Mouse (Mus musculus) urinary bladder, postnatal 10 days (tissue): ENCODE measurements around the gene Gna15.

ENCODE experiments used
- DNase-seq: peaks from one replicate; pipeline ENCODE4 v3.0.0; 2022; ENCODE audit warnings: low spot score

Gna15 gene

DNA sequence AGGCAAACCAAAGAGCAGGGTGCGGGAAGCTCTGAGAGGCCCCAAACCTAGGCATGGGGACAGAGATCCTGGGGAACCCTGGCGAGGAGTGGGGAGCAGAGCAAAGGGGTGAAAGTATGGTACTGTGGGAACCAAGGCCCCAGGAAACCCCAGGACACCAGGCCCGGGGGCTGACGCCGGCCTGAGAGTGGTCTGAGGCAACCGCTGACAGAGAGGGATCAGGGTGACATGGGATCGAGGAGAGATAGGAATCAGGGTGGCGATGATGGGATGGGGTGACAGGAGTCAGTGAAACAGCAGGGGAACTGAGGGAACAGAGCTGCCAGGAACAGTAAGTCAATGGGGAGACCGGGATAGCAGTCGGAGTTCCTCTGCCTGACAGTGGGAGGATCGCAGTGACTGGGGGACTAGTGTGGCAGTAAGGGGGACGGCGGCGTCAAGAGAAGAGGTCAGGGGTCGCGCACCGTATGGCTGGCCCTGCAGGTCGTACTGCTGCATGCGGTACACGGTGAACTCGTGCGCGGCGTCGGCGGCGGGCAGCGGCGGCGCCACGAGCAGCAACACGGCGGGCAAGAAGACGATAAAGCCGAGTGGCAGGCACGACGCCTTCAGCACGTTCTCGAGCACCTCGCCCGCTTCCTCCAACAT, 28.3 kb downstream of the Gna15 start:
- DNase-seq: no peak

DNA sequence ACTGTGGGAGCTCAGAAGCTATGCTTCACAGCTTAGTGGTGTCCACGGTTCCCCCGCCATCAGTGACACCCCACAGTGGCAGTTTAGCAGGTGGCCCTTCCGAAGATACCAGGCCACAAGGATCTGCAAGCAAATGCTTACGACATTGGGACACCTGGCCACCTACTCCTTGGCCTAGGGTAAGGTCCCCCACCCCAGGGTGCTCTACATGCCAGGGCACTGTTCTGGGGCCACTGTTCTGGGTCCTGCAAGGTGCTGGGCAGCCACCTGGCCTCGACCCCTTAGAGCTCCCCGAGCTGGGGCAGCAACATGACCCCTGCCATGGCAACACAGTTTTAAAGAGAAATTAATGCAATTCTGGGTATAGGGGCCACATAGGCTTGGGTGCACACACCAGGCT, 28.9 kb downstream of the Gna15 start:
- DNase-seq: no peak

DNA sequence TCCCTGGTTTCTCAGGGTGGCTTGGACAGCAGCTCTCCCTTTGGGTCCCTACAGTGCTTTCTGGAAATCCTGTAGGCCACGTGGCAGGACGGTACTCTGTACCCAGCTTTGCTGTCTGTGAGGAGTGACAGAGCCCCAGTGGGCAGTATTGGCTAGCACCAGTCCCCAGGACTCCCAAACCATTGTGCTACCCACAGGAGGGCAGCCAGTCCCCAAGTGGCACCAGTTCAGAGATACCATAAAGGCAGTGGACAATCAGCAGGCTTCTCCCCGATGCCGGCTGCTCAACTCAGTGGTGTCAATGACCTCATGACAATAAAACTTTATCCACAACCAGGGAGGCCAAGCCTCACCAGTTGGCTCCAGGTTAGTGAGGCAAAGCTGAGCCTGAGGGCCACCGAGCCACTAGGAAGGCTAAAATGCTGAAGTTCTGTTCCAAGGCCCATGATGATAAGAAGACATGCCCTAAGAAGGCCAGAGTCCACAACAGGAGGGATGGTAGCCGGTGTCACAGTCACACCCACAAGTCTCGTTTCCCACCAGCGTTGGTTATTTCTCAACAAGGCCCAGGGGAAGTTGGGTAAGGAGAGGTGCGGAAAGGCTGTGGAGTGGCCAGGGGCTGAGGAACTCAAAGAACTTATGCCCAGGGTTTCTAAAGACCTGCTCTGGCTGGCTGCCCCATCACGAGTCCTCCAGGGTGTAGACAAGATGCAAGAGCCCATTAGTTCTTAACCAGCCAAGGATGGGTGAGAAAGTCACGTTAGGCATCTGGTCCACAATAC, 29.6 kb downstream of the Gna15 start:
- DNase-seq: no peak

DNA sequence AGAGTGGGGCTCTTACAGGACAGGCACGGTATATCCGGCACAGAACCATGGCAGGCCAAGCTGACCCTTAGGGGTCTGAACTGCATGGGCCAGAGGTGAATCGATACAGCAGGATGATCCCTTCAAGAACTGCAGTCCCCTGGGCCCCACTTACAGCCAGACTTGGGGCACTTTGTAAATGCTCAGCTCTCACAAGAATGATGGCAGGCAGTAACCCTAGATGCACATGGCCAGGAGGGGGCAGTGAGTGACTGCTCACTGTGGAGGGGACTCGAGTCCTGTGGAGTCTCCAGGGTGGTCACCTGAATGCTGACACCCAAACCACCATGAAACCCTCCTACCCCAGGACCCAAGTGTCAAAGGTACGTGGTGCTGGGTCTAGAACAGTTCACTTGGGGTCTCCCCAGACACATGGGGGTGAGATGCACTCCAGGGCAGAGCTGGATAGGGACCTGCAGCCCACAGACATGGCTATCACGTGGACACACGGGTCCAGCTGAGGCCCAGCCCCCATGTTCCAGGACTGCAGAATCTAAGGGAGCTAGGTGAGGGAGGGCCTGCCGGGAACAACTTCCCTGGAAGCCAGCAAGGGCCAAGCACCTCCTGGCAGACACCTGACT, 30.3 kb downstream of the Gna15 start:
- no peak for DNase-seq

DNA sequence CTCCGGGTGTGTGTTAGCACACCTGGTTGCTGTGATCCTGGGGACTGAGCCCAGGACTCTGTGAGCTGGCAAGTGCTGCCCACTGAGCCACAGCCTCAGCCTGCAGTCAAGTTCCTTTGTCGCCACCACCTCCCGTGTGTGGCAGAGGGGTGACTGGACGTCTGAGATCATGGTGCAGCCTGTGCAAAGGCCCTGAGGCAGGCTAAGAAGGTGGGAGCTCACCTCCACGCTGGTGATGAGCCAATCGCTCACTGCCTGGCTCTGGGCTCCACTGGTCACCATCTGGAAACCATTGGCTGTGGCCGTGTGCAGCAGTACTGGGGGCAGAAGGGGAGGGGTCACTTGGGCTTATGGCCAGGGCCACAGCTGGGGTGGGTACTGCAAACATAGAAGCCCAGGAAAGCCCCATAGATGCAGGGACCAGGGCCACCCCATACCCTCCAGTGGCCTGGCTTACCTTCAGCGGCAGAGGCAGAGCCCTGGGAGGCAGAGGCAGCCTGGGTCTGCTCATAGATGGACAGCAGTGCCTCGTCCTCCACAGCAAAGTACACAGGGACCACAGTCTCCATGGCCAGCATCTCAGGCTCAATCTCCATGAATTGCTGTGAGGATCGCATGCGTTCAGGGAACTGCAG, 31.3 kb downstream of the Gna15 start:
- no peak for DNase-seq

DNA sequence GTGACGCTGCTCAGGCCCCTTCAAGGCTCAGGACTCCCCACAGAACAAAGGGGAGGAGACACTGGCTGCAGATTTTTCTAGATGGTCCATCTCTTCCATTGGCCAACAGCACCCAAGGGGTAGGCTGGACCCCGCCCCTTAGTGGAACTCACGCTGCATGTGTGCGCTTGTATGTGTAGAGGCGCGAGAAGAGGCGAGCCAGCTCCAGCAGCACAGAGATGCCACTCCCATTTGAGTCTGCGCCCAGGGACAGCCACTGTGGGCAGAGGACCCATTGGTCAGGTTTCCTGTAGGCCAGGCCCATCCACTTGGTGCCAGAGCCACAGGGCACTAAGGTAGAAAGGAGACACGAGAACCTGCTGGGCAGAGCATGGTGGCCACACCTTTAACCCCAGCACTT, 33.0 kb downstream of the Gna15 start:
- DNase-seq: no peak

DNA sequence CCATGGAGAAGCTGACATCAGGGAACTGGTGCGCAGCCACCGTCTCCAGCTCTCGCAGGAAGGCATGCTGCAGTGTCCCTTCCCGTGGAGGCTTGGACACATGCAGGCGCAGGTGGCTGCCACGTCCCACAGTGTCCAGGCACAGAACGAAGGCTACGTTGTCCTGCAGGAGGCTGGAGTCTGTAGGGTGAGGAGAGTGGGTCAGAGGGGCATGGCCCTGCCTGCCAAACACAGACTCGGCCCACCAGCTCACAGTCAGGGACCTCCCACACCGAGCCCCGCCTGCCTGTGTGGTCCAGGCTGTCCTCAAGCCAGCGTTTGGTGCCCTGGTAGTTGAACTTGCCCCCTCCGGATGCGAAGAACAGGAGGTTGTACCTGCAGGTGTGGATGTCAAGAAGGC, 34.1 kb downstream of the Gna15 start:
- DNase-seq: no peak

DNA sequence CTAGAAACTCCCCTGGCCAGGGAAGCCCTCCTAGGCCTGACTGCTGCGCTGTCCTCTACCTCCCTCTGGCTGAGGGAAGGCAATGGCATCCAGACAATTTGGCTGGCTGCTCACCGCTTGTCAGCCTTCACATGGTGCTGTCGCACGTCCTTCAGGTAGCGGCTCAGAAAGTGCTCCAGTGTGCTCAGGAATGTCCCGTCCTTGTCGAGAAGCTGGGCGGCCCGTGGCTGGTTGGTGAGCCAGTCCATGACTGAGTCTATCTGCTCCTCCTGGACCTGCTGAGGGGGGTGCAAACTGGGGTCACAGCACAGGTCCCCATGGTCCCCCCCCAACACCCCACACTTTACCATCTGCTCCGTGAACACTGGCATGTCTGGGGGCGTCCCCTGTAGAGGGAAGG, 35.9 kb downstream of the Gna15 start:
- no peak for DNase-seq

DNA sequence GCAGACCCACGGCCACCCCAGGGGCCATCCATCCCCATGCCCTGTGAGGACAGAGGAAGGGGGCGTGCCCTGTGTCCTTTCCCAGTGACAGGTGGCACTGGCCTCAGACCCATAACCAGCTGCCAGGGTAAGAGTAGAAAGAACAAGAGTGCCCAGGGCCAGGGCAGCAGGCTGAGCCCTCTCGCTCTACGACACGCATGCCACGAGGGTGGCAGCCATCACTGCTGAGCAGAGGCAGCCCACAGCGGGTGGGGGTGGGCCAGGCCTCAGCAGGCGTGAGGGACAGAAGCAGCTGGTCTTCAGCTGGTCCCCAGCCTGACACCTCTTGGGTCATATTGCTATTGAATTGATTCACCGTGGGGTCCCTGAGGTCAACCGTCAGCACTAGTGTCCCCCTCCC, 37.5 kb downstream of the Gna15 start:
- no peak for DNase-seq

DNA sequence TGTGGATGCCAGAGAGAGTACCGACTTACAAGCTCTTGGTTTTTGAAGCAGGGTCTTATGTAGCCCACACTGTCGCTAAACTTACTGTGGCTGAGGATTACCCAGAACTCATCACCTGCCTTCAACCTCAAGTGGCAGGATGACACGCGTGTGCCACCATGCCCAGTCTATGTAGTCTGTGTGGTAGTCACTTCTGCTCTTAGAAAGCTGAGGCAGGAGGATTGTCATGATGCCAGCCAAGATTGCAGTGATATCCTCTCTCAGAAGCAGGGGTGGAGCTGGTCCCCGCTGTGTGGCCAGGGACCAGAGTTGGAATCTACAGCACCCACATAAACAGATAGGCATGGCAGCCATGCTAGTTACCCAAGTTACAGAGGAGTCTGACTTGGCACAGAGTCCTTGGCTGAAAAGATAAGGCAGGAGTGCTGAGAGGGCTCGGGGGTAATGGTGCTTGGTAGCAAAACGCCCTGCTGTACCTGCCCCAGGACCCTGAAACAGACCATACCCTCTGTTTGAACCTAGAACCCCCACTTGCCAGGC, 38.5 kb downstream of the Gna15 start:
- no peak for DNase-seq

DNA sequence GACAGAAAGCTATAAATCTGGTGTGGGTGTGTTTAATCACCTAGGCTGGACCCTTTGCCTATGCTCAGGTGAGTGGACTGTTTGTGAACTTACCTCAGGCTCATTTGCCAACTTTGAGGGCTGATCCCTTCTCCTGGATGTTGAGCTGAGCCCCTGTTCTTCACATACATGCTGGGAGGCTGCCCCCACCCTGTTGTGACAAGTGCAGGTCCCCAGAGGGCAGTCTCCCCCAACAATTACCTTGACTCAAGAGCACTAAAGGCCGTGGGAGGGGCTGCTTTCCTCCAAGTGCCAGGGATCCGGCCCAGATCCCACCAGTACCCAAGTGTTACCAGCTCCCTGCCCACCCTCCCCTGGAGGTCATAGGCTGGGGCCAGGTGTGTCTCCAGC, 39.0 kb downstream of the Gna15 start:
- DNase-seq: no peak

DNA sequence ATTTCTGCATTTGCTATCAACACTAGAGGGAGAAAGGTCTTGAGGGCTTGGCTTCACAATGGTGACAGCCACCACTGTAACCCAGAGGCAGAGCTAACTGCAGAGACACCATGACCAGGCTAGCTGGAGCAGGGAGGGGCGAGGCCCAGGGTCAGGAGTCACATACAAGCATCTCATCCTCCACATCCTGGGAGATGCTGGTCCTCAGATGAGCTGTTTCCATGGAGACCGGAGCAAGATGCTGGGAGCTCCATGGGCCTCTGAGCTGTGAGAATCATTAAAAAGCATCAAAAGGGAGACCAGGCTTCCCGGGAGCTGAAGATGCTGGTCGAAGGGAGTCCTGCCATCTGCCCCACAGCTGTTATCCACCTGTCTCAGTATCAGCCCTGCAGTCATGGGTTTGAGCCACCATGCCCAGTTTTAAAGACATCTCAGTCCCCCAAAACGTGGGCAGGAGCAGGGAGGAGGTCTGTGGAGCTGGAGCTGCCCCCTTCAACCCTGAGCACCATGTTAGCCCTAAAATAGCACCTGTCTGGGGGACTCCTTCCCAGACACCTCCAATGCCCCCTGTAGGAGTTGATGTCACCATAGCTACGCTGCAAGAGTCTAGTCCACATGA, 39.5 kb downstream of the Gna15 start:
- no peak for DNase-seq

DNA sequence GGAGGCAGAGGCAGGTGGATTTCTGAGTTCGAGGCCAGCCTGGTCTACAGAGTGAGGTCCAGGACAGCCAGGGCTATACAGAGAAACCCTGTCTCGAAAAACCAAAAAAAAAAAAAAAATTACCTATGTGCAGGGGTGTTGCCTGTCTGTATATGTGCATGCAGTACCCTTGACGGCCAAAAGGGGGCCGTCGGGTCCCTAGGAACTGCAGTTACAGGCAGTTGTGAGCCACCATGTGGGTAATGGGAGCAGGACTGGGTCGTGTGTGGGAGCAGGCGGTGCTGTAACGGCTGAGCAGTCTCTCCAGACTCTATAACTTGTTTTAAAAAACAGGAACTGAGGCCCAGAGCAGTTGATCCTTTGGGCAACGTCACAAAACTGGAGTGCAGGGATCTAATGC, 40.0 kb downstream of the Gna15 start:
- no peak for DNase-seq

DNA sequence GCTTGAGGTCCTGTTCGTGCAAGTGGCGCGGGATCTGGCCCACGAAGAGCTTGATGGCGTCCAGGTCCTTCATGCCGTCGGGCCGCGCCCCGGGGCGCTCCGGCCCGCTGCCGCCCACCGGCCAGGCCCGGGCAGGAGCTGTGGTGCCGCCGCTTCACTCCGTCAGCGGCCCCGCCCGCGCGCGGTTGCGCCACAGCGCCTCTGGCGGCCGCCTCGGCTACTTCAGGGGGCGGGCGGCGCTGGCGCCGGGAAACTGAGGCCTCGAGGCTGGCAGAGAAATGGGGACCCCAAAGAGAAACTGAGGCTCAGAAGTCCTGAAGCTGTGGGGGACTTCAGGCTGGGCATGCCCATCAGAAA, 41.5 kb downstream of the Gna15 start, which contains the start of gene Celf5:
TSS of gene Celf5 (minus strand) at position 177 of the 357 bp plus-strand sequence.
- no peak for DNase-seq

DNA sequence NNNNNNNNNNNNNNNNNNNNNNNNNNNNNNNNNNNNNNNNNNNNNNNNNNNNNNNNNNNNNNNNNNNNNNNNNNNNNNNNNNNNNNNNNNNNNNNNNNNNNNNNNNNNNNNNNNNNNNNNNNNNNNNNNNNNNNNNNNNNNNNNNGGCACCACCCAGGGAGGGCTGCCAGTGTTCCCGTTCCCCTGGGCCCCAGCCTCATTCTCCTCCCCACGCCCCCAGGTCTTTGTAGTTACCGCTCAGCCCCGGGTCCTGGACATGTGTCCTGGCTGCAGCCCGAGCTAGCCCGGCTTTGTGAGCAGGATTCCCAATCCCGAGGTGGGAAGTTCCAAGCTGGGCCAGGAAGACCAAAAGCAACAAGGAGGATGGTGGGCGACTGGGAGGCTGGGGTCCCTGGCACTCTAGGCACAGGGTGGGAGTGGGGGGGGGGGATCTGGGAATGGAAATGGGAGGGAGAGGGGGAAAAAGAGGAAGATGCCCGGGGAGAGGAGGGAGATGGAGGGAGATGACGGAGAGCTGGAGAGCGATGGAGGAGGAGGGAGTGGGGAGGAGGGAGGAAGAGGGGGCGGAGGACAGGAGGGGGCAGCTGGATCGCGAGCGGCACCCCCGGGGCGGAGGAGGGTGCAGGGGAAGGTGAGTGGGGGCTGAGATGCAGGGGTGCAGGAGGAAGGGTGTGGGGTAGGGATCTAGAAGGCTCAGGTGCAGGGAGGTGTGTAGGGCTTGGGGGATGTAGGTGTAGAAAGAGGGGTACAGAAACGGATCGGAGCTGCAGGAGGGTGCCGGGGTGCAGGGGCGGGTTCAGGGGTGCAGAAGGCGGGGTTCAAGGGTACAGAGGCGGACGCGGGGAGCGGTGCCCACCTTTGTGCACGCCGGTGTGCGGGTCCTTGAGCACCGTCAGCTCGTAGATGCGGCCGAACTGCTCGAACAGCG, 42.2 kb downstream of the Gna15 start:
- DNase-seq: no peak

DNA sequence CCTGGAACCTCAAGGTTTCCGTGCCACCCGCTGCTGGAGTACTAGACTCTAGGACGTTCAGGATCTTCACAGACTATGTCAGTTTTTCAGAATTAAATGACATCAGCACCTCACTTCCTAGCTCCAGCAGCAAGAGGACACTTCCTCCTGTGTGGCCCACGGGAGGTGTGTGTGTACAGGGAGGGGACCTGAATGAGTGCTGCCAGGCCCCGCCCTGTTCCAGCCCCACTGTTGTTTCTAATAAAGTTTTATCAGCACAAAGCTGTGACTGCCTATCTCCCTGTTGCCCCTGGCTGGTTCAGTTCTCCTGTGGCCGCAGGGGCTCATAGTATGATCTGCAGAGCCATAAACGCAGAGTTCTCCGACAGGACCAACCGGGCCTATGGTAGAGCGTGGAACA, 49.6 kb downstream of the Gna15 start:
- DNase-seq: no peak

DNA sequence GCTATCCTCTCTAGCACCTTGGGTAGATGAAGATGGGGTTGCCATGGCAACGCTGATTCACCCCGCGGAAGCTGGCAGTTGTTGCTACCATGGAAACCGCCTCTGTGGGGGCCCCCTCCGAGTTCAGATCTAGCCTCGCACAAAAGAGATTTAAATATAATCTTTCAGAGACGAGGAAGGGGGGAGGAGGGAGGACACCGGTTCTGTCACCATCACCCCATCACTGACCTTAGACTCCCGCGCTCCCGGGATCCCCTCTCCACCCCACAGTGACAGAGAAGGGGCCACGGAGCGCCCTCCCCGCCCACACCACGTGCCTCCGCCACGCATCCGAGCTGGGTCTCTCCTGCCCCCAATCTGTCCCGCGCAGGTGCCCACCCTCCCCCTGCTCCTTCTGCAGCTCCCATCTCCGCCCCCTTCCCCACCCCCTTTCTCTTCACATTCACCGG, 51.0 kb downstream of the Gna15 start:
- DNase-seq: no peak

DNA sequence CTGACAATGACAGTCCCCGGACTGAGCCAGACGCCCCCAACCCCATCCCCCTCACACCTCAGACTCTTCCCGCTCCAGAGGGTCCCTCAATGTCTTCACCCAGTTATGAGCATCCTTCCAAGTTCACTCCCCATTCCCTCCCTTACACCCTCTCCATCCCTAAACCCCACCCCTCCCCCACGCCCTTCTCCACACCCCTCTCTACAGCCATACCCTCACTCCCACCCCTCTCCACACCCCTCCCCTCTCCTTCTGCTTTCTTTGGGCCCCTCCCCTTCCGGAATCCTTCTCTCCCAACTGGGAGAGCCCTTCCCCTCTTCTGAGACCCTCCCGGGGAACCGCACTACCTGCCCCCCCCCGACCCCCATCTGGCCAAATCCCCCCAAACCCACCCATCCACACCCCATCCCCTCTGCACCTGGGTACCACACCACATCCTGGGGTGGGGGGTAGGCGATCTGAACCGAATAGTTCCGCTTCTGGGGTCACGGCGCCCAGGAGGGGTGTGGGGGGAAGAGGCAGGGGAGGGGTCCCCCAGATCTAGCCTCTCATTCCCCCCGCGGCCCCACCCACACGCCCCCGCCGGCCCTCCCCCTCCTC, 51.5 kb downstream of the Gna15 start:
- DNase-seq: no peak

DNA sequence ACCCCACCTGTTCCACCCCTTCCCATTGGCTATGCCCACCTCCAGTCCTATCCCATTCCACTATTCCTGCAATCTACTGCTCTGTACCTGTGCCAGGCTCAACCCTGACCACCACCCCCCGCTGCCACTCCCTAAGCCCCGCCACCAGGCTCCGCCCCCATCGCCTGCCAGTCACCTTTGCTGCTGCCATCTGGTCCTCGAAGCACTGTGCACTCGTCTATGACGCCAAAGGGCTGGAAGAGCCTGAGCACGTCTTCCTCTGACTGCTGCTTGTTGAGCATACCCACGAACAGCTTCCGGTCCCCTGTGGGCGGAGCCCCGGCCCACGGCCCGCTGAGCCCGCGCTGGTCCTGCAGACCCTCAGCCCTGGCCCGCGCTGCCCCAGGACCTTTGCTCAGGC, 53.6 kb downstream of the Gna15 start:
- DNase-seq: no peak

DNA sequence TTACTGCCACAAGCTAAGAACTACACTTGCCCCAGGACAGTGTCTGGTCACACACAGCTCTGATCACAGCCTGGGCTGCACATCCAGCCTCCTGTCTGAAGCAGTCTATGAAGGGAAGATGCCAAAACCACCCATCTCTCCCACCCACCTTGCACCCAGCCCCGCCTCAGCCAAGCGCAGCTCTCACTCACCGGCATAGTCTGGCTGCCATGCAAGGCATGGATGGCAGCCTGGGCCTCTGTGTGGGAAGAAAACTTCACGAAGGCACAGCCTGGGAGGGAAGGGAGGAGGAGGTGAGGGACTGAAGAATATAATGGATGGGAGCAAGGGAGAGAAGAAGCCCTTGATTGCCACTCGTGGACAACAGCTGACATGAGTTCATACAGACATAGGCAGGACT, 54.8 kb downstream of the Gna15 start:
- no peak for DNase-seq
